Mouse (Mus musculus) heart, adult 2 months (tissue): ENCODE results near the gene Tesc. TPM values are rescaled to one million over a fixed set of nuclear protein-coding genes. Genes with fewer than 3 reads are reported as not detected.
A peak's percentile ranks its signal among the peaks of the same experiment; 100 is the strongest.

Experiments
- DNase-seq, 2 experiments: peaks; one replicate each; pipeline ENCODE4 v3.0.0; 2021
- H3K27ac ChIP-seq: fragments of 200-600 bp; 2 replicates; pipeline ENCODE4 v1.8.1; 2022
- H3K27me3 ChIP-seq: fragments of 200-500 bp; 2 replicates; pipeline ENCODE4 v1.6.1; 2012; ENCODE audit warnings: mild to moderate bottlenecking, low read length, inconsistent platforms, mixed read lengths; ENCODE audit not compliant: control insufficient read depth, insufficient read depth
- H3K36me3 ChIP-seq: fragments of 200-500 bp; 2 replicates; pipeline ENCODE4 v1.6.1; 2012; ENCODE audit warnings: low read length, inconsistent platforms; ENCODE audit not compliant: control insufficient read depth, insufficient read depth
- H3K4me1 ChIP-seq: fragments of 200-500 bp; 2 replicates; pipeline ENCODE4 v1.6.1; 2011; ENCODE audit warnings: low read length; ENCODE audit not compliant: control insufficient read depth, insufficient read depth
- H3K4me3 ChIP-seq: fragments of 200-600 bp; 2 replicates; pipeline ENCODE4 v1.8.1; 2022
- H3K79me2 ChIP-seq: fragments of 200-500 bp; replicated peaks from 2 replicates; pipeline ENCODE4 v1.6.1; 2012; ENCODE audit warnings: mild to moderate bottlenecking, inconsistent platforms, low read length, moderate library complexity, mixed read lengths; ENCODE audit not compliant: control insufficient read depth, insufficient read depth
- H3K9ac ChIP-seq: fragments of 200-500 bp; 2 replicates; pipeline ENCODE4 v1.6.1; 2012; ENCODE audit warnings: low read depth, mild to moderate bottlenecking, control low read depth, inconsistent platforms, low read length, mixed read lengths
- CTCF ChIP-seq: fragments of 200-600 bp; IDR thresholded peaks from 2 replicates; pipeline ENCODE4 v1.8.1; 2022; ENCODE audit warnings: antibody characterized with exemption, mild to moderate bottlenecking, moderate library complexity
- EP300 ChIP-seq: fragments of 200-500 bp; IDR thresholded peaks from 2 replicates; pipeline ENCODE4 v1.6.1; 2011; ENCODE audit warnings: low read depth, low read length, control low read depth; ENCODE audit not compliant: insufficient read depth
- POLR2A ChIP-seq: fragments of 200-500 bp; IDR thresholded peaks from 2 replicates; pipeline ENCODE4 v1.6.1; 2011; ENCODE audit warnings: mild to moderate bottlenecking, low read depth, low read length, control low read depth; ENCODE audit not compliant: insufficient read depth
- WGBS: fragments of 180-500 bp; shearing (Covaris S2); methylation state at CpG from one replicate; pipeline ENCODE4 v1.1.7; 2018; 5-methylcytosine and 5-hydroxymethylcytosine counted together
- intact Hi-C: fragments of 180-260 bp; cut with DNase I; formaldehyde crosslinking; loops from one replicate; pipeline ENCODE4 v1.15.1; 2025
- polyA plus RNA-seq: library from polyadenylated mRNA; depleted of rRNA; stranded (reverse); fragments of >200 nt; gene quantifications from 2 replicates; pipeline ENCODE4 v1.2.3, GENCODE M21; 2012
- total RNA-seq, 2 experiments: library from RNA; stranded (reverse); gene quantifications; 2 replicates each; pipeline ENCODE4 v1.2.3; 2021

Tesc gene
- total and polyA plus RNA-seq, 3 experiments: 125 to 231 (median 200) TPM

DNA sequence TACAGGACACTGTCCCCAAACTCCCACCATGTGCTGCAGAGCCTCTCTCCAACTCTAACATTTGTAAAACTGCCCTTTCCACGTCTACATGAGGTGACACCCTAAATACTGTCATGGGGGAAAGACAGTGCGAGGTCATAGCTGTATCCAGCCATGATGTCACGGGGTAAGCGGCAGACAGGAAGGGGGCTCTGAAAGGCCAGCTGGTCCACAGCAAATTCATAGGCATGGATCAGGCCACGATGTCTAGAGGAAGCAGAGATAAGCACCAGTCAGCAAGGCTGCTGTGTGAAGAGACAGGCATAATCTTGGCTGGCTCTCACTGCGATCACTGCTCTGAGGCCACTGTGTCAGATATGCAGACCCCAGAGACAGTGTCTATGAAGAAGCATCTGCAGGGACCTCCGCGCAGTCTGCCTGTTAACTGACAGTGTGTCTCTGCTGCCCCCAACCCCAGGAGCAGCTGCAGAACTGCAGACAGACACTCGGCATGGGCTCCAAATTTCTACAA, 40.5 kb downstream of the Tesc start:
- intact Hi-C loops: loop anchor here (5.0 kb wide), 1 partner anchor 41 kb away; the partner anchor contains the start of gene Tesc
- no peaks in the 10 kb centered on the region for H3K36me3 ChIP-seq
- peak overlapping the region; percentile 15; the same call in 1 of the 2 replicates for H3K27ac ChIP-seq
- no peaks in the 10 kb centered on the region for H3K79me2 ChIP-seq
- TF ChIP-seq EP300 (no peak), POLR2A (no peak), CTCF (no peak)
- H3K4me3 ChIP-seq: no peak overlapping the region
- H3K4me1 ChIP-seq: peaks cover 3% of the 10 kb centered on the region; the same call in 1 of the 2 replicates
- no peak for DNase-seq
- H3K27me3 ChIP-seq: no peaks in the 10 kb centered on the region
- 50% methylated on average over 9 of the region's 9 CpGs for WGBS
- H3K9ac ChIP-seq: no peak overlapping the region

DNA sequence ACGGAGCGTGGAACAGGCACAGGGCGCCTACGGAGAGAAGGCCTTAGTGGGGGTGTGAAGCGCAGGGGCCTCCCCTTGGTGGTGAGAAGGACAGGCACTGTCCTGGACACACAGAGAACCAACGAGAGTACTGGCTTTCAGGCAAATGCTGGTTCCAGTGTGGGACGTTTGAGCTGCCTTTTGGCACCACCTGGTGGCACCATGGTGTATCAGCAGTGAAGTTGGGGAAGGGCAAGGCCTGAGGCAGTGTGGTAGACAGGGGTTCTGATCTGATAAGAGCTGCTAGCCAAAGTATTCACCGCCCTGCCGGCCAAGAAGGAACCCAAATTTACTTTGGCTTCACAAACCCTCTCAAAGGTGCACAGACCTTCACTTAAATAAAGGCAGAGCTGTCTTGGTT, 41.8 kb downstream of the Tesc start:
- DNase-seq: peak; percentile 70 to 73
- peak; percentile 89; the same call in 1 of the 2 replicates for TF ChIP-seq EP300
- no peak for TF ChIP-seq POLR2A
- TF ChIP-seq CTCF: peak; percentile 94
- H3K9ac ChIP-seq: no peak overlapping the region
- no peaks in the 10 kb centered on the region for H3K27me3 ChIP-seq
- peaks cover 3% of the 10 kb centered on the region; the same call in 1 of the 2 replicates for H3K4me1 ChIP-seq
- no peaks in the 10 kb centered on the region for H3K79me2 ChIP-seq
- H3K27ac ChIP-seq: no peak overlapping the region; the same call in 1 of the 2 replicates
- intact Hi-C loops: loop anchor here (1.0 to 5.0 kb wide), 2 partner anchors 42 to 65 kb away; partner anchors contain the start of gene Tesc
- 34% methylated on average over 9 of the region's 9 CpGs for WGBS
- H3K4me3 ChIP-seq: no peak overlapping the region
- H3K36me3 ChIP-seq: no peaks in the 10 kb centered on the region

DNA sequence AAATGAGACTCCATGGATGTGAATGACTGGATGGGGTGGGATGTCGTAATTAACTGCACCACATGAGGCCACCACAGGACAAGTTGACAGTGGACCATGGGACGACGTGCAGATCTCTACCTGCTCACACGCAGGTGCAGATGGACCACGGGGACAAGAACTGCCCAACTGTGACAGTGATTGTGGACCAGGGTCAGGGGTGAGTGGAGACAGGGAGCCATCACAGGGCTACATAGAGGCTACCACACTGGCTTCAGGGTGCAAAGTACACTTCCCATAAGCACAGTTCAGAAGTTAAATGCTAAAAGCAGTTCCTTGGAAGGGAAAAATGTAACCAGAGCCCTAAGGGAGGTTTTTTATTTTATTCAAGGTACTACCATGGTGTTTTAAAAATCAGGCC, 44.2 kb downstream of the Tesc start:
- no peak overlapping the region for H3K9ac ChIP-seq

DNA sequence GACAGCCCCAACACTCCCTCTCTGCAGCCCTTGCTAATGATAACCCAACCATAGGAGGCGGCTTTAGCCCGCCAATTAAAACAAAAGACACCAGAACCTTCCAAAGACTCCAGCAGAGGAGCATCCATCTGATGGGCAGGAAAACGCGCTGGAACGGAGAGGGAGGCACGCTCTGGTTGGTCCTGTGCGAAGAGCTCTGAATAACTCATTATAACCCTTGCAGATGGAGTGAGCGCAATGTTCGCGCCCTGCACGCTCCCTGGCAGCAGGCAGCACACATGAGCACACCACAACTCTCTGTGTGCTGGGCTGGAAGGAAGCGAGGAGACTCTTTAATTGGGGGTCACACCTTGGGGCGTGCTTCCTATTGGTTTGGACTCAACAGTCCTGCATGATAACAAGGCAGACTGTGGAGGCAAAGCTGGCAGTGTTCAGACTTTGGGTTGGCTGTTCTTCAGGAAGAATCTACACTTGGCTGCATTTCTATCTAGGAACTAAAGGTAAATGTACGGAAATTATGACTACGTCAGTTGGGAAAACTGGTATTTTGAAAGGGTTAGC, 45.8 kb downstream of the Tesc start:
- DNase-seq: no peak
- Histone ChIP-seq H3K4me3 (no peak overlapping the region), H3K79me2 (no peaks in the 10 kb centered on the region), H3K4me1 (no peaks in the 10 kb centered on the region), H3K36me3 (no peaks in the 10 kb centered on the region), H3K27ac (no peak overlapping the region), H3K27me3 (no peaks in the 10 kb centered on the region), H3K9ac (no peak overlapping the region)
- TF ChIP-seq POLR2A (no peak), CTCF (no peak), EP300 (no peak)
- intact Hi-C loops: no loop called here
- WGBS: 88% methylated on average over 15 of the region's 15 CpGs

More for the DNA sequence above, 44.2 kb downstream of the Tesc start:
- no peaks in the 10 kb centered on the region for H3K27me3 ChIP-seq
- no peak overlapping the region for H3K4me3 ChIP-seq
- no peaks in the 10 kb centered on the region for H3K79me2 ChIP-seq
- TF ChIP-seq EP300 (no peak), POLR2A (no peak), CTCF (no peak)
- H3K36me3 ChIP-seq: no peaks in the 10 kb centered on the region
- intact Hi-C loops: no loop called here
- DNase-seq: no peak
- WGBS: 91% methylated on average over 5 of the region's 5 CpGs
- H3K27ac ChIP-seq: no peak overlapping the region
- H3K4me1 ChIP-seq: peaks cover 1% of the 10 kb centered on the region; the same call in 1 of the 2 replicates

DNA sequence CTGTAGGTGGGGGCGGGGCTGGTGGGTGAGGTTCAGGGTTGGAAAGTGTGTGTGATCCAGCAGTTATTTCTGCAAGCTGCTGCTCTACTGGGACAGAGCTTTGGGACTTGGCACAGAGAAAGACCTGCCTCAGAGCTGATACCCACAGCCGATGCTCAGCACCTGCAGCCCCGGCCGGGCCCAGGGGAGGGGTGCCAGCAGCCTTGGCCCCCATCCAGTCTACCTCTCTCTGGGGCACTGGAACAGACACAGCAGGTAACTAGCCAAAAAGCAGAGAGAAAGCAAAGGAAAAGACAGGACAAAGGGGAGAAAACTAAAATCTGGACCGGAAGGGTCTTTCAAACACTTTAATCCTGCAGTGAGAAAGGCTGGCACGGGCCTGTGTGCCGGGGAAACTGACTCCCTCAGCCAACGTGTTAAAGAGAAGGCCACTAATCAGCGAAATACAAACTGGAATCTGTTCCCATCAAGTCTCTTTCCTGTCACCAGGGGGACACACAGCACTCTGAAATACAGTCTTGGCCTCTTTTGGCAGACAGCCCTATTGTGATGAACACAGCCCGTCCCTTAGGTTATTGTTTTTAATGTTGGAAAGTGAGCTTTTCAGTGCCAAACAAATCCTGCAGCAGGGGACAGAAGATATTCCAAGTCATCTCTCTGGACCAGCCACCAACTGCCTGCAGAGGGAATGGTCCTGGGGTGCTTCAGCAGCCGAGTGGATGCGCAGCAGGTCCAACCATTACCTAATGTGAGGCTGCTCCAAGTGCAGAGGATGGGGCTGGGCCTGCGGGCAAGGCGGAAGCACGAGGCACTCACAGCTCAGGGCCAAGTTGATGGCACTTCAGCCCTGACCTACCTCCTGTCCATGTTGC, 49.4 kb downstream of the Tesc start:
- intact Hi-C loops: no loop called here
- no peaks in the 10 kb centered on the region for H3K79me2 ChIP-seq
- no peaks in the 10 kb centered on the region for H3K36me3 ChIP-seq
- TF ChIP-seq CTCF (peak; percentile 37), EP300 (no peak), POLR2A (no peak)
- 57% methylated on average over 15 of the region's 15 CpGs for WGBS
- no peak for DNase-seq
- no peak overlapping the region for H3K9ac ChIP-seq
- no peaks in the 10 kb centered on the region for H3K27me3 ChIP-seq
- no peak overlapping the region for H3K4me3 ChIP-seq
- H3K4me1 ChIP-seq: peaks cover 1% of the 10 kb centered on the region; the same call in 1 of the 2 replicates
- H3K27ac ChIP-seq: no peak overlapping the region
